Mouse (Mus musculus) ES-CJ7 (cell line): ENCODE results near the gene Map3k7cl.

Source experiments
- DNase-seq: peaks from one replicate; pipeline ENCODE4 v3.0.0; 2011; ENCODE audit warnings: low read depth, low spot score

Map3k7cl gene

DNA sequence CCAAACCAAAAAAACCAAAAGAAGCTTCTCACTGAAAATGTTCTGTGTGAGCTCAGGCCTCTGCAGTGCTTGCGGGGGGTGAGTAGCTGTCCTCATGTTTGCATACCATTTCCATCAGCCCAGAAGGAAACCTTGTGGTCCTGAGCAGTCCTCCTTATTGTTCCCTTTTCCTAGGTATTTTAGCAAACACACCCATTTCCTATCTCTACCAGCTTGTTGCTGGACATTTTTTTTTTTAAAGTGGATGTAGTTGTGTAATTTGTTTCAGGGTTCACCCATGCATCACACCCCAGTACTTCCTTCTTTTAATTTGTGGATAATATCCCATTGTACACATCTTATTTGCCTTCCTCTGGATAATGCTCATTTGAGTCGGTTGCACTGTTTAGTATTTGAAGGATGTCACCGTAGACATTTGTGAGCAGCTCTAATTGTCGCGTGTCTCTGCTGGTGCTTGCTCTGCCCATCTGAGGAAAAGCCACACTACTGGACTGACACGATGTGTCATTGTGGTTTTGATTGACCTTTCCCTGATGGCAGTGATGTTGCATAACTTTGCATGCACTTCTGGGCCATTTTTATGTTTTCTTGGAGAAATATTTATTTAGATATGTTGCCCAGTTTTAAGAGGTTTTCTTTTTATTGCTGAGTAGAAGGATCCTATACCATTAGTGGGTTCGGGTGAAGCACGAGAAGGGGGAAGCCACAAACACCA, 32.6 kb downstream of the Map3k7cl start:
- DNase-seq = no peak

DNA sequence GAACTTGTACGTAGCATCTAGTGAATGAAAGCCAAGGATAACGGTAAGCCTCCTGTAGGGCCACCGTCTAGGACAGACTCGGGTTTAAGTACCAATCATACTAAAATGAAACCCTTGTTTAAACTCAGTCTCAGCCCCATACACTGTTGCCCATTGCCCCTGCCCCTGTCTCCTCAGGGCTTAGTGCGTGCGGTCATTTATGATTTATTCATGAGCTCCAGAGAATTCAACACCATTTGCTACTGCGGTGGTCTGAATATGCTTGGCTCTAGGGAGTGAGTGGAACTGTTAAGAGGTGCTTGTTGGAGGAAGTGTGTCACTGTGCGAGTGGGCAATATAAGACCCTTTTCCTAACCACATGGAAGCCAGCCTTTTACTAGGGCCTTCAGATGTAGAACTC, 34.7 kb downstream of the Map3k7cl start:
- no peak for DNase-seq

DNA sequence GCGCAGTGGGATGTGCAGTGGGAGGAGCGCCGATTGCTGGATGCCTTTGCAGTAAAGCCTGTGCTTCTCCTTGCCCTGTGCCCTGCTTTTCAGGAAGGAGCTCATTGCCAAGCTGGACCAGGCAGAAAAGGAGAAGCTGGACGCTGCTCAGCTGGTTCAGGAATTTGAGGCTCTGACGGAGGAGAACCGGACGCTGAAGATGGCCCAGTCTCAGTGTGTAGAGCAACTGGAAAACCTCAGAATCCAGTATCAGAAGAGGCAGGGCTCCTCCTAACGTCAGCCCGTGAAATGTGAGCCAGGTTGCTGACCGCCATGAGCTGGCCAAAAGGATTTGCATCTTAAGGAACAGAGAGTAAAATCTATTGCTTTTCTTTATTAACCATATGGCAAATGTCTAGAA, 41.0 kb downstream of the Map3k7cl start:
- DNase-seq = no peak

DNA sequence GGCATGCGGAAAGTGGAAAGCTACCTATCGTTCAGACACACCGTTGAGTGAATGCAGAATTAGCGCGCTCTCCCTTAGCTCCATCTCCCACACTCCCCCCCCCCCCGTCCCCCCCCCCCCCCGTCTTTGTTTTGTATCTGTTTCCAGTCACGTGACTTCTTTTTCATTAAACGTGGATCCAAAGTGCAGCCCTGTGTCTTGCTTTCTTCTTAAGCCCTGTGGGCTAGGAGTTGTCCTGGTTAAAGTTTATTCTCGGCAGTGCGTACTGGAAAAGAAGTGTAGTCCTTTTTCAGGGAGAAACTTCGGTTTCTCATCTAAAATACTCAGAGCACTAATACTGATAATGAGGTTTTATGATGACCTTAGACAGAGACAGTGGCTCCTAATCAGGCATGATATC, 42.0 kb downstream of the Map3k7cl start:
- no peak for DNase-seq

DNA sequence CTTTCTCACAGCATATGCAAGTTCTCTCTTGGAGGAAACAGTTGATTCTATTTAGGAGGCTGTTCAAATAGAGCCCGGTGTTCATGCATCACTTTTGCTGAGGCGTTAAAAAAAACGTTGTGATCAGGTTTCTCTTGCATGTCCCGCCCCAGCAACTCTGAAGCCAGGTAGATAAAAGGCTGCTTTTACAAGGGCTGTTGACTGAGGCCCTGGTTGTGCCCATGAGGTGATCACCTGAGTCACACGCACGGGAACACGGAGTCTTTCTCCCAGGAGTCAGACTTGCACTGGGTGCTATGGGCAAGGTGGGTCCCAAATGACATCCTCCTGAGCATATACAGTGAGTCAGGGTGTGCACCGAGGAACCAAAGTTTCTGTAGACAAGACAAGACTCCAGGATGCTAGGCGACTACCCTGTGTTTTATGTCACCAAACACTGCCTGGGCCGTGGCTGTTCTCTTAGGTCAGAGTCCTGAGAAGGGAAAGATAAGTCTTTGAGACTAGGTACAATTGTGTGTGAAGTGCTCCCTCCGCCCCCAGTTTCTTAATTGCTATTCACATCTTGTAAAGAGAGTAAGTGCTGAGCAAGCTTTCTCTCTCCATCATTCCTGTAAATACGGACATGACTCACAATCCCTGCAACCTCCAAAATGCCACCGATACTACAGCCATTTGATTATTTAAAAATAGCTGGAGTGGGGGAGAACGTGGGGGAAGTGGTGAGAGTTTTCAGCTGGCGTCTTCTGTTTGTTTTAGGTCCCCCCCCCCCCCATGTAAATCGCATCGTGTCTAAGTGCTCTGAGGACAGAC, 49.8 kb downstream of the Map3k7cl start:
- no peak for DNase-seq

DNA sequence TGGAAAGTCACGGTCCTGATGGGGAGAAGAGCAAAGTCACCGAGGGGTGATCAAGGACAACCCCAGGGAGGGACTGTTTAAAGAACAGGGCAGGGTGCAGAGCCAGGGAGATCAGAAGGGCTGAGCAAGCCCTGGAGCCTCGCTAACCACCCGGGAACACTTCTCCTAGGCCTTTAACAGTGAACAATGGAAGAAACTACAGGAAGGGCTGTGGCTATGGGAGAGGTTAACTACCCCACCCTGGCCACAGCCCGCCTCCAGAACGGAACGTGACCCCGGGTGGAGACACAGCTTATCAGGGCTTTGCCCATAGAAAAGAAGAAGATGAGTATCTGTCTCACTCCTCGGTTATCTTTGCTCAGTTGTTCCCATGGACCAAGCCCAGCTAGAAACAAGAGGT, 50.9 kb downstream of the Map3k7cl start:
- peak; percentile 50 for DNase-seq

DNA sequence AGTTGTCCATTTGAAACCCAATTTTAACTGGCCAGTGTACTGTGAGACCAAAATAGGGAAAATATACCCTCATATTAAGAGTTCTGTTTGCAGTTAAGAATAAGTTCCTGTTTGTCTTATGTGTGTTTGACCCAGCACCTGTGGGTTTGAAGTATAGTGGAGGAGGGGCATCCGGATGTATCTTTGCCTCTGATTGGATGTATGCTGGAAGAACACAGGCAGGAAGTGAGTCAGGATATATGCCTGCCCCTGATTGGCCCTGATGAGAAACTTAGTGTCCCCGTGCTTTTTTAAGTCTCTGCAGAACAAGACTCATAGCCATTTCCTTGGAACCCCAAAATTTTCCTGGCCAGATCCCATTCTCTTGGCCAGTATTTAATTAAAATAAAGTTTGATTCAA, 51.8 kb downstream of the Map3k7cl start:
- DNase-seq = no peak

DNA sequence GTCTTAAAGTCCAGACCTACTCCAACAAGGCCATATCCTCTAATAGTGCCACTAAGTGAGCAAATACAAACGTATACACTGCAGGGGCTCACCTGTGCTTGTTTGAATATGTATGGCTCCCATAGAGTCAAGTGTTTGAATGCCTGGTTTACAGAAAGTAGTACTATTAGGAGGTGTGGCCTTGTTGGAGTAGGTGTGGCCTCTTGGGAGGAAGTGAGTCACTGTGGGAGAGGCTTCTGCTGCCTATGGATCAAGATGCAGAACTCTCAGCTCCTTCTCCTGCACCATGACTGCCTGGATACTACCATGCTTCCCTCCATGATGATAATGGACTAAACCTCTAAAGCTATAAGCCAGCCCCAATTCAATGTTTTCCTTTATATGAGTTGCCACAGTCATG, 54.3 kb downstream of the Map3k7cl start:
- DNase-seq = peak; percentile 24

DNA sequence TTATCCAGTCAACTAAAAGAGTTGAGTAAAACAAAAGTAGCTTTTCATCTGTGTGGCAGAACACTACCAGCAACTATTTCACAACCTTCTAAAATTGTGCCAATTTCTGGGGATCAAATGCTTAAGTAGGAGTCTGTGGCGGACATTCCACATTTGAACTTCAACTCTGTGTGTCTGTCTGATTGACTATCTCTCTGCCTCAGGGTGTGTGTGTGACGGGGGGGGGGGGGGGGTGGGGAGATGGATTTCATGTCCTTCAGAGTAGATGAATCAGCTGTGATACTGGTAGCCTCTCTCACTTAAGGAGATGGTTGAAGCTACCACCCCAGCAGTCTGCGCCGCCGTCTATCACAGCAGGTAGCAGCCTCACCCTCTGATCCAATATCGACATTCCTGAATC, 54.8 kb downstream of the Map3k7cl start:
- DNase-seq = no peak

DNA sequence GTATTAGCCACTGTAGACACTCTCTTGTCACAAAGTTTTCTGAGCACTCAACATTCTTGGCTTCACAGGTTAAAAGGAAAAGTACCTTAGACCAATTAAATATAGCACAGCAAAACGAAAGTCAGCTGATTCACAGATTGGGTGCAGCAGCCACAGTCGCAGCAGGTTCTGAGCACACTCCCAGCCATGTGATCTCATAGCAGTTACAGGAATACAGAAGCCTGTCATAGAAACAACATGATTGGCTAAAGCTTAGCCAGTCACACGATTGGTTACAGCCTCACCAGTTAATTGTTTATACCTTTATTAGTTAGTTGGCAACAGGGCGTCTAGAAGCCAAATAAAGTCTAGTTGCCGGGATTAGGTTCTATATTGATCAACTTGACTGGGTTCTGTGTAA, 57.0 kb downstream of the Map3k7cl start:
- DNase-seq = no peak

DNA sequence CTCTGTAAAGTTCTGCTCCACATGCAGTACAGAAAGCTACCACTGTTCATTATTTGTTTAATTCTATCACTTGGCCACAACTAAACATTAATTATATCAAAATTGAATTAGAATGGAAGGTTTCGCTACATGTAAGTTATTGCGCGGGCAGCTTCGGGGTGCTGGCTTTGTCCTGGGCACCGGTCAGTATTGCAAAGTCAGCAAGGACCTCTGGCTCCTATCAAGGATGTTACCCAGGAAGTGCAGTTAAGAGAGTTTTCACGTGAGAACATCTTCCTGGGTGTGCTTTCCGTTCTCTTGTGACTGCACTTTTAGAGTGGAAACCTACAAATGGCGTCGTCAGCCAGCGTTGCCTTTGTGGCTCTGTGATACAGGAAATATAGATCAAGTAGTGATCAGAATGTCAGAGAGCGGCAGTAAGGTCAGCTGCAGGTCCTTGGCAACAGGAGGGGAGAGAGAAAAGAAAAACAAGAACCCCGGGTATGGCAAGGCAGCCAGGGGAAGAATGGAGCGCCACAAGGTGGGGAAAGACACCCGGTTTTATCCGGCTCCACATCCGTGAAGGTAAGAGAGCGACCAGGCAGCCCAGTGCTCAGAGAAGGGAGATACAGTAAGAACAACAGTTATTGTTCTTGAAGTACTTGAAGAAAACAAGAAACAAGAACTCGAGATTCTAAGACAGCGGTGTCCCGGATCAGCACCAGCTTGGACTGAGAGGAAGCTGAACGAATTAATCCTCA, 57.6 kb downstream of the Map3k7cl start:
- DNase-seq = peak; percentile 21

DNA sequence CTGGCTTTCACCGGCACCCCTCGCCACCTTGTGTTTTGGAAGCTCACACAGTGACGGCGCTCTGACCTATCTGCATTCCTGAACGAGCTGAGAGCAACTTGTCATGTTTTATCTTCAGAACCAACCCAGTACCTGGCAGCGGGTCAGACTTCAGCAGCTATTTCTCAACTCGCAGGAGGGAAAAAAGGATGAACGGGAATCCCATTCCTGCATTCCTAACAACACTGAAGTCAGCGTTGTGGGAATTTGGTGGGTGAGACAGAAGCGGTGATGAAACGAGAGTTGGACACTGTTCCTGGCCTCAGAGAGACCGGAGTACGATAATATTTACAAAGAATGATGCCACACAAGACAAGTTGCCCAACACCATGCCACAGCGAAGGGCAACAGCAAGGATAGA, 58.3 kb downstream of the Map3k7cl start:
- DNase-seq = no peak

DNA sequence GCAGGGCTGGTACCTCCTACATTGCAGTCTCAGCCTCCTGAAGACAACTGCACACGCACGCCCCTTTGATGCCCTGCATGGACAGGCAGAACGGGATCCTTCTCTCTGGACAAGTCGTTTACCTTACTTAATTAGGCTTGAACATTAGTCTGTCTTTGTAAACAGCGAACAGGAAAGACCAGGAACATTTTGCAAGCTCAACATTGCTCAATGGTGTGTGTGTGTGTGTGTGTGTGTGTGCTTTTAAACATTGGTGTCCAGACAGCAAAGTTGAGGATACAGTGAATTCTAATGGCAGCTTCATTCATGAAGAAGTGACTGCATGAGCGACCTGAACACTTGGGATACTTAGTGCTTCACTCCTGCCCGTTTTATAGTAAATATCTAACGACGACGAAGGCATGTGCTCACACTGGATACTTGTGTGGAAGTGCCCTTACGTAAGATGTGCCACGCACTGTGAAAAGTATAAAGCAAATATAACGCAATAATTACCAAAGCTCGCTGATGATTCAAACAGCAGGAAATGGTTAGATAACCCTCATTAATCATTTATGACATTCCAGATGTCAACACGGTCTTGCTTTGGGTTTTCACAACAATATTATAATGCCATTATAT, 59.2 kb downstream of the Map3k7cl start:
- DNase-seq = no peak

DNA sequence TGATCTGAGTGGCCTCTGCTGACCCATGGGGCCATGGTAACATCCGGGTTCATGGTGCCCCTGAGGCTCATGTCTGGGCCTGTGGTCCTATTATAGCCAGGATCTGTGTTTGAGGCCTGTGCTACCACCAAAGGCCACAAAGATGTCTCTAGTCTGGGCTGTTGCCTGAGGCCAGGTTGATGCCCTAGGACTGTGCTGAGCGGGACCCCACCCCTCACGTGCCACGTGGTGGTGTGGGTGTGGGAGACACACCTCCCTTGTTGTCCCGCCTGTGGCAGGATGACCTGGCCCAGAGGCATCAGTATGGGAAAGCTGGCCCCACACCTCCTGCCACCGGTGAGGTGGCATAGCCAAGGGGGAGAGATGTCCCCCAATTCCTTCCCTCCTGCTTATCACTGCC, 64.2 kb downstream of the Map3k7cl start:
- no peak for DNase-seq

DNA sequence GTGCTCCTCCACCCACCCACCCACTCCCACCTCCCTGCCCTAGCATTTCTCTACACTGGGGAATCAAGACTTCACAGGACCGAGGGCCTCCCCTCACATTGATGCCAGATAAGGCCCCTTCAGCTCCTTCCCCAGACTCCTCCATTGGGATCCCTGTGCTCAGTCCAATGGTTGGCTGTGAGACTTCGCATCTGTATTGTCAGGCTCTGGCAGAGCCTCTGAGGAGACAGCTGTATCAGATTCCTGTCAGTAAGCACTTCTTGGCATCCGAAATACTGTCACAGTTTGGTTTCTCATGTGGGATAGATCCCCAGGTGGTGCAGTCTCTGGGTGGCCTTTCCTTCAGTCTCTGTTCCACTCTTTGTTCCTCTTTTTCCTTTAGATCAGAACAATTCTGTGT, 68.1 kb downstream of the Map3k7cl start:
- DNase-seq = no peak

DNA sequence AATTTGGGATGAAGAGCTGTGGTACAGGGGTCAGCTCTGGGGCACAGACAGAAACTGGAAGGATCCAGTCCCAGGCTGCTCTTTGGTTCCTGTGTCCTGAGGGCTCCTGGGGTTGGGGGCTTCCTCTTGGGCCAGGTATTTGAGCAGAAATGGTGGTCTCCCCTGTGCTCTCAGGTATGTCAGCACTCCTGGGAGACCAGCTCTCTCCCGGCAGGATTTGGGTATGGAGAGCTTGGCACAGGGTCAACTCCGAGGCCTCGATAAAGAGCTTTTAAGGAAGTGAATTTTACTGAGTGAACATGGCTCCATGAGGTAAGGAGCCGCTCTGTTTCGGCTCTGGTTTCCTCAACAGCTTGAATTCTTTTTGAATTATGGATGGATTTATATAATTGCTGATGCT, 70.8 kb downstream of the Map3k7cl start:
- no peak for DNase-seq

DNA sequence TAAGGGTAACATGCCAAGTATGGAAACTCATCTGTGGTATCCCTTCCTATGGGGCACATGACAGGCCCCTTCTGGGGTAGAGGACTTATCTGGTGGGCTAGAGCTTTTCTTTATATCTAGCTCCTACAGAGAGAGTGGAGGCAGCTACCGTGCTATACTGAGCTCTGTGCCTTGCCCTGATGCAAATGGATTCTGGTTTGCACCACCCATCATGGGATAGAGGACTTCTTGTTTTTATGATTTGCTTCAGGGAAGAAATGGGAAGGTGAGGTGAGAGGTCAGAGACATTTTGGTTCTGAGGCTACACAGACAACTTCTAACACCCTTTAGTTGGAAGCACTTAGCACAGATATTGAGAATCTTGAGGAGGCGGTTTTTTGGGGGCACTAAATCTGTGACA, 71.8 kb downstream of the Map3k7cl start:
- DNase-seq = no peak

DNA sequence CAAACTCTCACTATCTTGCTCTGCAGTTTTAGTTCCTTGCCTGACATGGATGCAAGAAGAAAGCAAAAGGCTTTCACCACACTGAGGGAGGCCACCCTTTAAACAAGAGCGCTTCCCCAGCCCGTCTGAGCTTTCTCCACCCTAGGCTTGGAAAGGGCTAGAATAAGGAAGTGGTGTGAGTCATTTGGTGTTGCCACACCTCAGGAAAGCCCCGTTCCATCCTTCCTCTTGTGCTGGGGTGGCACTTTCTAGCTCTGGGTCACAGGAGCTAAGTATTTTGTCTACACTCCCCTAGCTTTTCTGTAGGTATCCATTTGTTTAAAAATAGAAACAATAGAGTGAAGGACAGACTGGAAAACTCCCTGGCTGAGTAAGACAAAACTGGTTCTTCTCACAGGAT, 72.2 kb downstream of the Map3k7cl start:
- peak; percentile 64 for DNase-seq

DNA sequence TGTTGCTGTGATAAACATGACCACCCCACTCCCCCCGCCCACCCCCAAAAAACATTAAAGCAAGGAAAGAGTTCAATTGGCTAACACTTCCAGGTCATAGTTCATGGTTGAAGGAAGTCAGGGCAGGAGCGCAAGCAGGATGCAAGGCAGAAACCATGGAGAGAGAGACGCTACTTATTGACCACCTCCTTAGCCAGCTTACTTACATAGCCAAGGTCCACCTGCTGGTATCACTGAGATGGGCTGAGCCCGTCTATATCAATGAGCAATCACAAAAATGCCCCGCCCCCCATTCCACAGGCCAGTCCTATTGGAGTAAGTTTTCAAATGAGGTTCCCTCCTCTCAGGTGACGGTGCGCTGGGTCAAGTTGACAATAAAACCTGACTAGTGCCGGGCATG, 72.7 kb downstream of the Map3k7cl start:
- DNase-seq = peak; percentile 53

DNA sequence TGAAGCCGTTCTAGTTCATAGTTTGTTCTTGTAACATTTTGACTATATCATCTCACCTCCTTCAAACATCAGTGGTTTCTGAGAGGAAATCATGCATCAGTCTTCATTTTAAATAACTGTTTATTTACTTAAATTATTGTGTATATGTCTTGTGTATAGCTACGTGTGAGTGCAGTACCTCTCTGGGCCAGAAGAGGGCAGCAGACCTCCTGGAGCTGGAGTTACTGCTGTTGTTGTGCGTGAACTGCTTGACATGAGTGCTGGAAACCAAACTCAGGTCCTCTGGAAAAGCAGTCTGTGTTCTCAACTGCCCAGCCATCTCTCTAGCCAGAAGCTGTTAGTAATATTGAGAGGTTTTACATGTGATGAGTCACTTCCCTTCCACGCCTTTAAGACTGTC, 73.6 kb downstream of the Map3k7cl start:
- DNase-seq = peak; percentile 42

DNA sequence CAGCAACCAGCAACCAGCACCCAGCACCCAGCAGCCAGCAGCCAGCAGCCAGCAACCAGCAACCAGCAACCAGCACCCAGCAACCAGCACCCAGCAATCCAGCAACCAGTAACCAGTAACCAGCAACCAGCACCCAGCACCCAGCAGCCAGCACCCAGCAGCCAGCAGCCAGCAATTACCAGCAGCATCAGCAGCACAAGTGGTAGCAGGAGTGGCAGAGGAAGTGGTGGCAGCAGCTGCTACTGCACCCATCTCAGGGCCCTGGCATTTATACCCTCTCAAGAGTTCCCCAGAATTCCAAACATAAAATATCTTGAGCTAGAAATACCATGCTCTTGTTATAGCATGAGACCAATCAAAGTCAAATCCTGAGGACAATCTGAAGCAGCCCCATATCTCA, 81.6 kb downstream of the Map3k7cl start:
- no peak for DNase-seq

DNA sequence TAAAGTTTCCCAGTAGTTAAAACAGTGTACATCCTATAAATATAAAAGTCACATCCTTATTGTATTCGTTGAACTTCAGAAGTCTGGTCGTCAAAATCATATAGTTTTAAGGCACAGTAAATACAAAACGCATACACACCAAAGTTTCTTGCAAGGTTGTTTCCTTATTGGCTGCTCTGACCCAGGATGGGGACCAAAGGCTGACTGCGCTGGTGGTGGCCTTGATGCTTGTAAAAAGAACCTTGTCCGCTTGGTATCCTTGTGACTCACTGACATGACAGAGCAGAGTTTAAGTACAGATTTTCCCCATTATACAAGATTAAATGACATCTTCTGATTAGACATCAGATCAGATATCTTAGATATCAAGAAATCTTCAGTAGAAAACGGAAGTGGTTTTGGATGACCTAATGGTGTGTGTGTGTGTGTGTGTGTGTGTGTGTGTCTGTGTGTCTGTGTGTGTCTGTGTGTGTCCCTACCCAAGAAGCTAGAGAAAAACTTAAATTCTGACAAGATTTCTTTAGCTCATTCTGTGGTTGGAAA, 82.2 kb downstream of the Map3k7cl start:
- DNase-seq = no peak
